Mouse (Mus musculus) right cerebral cortex, postnatal 14 days (tissue): ENCODE results near the gene Tenm2.
A peak's percentile ranks its signal among the peaks of the same experiment; 100 is the strongest.

Experiments
- DNase-seq: peaks from one replicate; pipeline ENCODE4 v3.0.0; 2022

Gene Tenm2

DNA sequence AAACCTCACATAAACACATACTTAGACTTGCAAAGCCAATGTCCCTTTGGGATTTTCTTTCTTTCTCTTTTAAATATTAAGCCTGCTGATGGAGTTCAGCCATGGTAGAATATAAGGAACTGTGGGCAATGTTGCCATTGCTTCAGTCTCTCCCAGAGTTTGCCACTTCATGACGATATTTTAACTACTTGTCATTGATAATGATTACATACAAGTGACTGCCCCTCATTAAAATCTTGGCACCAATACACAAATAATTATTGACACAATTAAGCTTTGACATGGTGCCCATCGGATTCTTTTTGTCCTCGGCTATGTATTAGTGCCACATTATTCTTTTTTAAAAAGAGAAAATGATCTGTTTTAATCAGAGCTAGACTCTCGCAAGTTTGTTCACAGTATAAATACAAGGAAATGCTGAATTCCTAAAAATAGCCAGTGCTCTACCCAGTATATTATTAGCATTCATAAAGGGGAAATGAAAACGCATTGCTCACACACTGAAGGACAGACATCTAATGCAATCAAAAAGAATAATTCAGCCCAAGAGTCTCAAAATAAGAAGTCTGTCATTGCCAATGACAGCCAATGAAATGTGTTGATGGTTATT is 158.7 kb downstream of the Tenm2 start:
- DNase-seq: no peak

DNA sequence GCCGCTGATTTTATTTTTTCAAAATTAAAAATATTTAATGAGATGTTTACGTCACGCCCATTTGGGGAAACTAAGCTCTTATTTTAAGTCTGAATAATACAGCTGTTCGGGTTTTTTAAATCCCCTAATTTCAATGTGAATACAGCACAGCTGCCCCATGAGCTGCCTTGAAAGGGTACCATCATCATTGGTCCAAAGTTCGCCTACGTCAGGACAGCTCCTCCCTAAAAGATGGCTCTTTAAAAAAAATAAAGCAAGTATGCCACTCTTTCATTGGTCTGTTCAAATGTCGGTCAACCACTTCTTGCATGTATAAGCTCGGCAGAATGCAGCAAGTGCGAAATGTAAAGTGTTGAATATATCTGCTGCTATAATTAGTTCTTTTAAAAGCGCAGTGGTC is 160.4 kb downstream of the Tenm2 start:
- DNase-seq: no peak

DNA sequence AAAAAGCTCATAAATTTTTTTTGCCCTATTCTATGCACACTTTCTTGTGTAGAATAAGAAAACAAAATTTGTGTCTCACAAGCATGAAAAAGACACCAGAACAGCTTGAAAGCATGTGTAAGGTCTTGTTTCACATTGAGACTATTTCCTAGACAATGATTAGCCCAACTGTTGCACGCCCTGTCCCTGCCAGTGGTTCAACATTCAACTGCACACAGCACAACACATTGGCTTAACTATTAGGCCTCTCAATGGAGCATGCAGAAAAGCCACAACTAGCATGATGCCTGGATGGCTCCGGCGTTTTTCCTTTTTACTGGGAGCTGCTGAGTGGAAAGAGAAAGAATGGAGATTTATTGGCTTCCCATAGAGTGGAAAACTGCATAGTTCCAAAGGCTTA is 170.3 kb downstream of the Tenm2 start:
- DNase-seq: no peak

DNA sequence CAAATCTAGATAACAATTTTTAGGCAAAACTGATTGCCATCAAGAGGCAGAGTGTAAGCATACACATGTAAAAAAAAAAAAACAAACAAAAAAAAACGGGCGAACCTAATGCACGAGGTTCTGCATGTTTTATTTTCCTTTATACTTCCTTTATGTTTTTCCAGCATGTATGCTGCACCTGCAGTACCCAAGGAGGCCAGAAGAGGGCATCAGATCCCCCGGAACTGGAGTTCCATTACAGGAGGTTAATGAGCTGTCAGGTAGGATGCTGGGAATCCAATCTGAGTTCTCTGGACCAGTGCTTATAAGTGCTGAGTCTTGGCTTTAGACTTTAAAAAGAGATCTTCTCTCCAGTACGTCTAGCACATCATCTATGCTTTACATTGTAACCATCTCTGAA is 189.1 kb downstream of the Tenm2 start:
- DNase-seq: peak; percentile 18

DNA sequence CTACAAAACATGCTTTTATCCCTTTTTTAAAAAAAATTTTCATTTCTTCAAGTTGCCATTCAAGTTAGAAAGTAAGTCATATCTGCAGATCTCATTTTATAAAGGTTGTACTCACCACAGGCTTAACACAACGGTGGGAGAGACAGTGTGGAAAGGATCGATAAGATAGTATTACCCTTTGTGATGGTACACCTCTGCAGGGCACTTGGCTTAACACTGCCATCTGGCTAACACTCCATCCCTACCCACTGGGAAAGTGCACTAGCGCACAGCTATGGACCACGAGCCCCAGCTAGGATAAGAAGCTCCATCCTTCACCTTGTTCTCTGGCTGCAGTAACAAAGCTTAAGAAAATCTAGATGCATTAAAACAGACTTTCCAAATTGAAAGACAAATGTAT is 194.5 kb downstream of the Tenm2 start:
- DNase-seq: no peak

DNA sequence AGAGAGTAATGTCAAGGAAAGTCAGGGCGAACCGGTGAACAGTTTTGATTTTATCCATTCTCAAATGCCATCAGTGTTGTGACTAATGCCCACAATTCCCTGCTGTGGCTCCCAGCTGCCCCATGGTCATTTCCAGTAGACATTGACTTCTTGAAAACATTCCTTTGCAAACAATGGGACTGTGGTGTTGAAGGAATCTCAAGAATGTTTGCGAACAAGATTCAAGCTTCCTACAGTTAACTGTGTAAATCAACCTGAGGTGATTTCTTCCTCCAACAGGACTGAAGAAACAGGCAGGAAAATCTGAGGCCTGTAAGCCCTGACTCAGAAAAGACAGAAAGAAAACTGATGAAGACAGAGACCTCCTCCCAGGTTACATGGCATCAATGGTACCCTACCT is 196.5 kb downstream of the Tenm2 start:
- DNase-seq: no peak

DNA sequence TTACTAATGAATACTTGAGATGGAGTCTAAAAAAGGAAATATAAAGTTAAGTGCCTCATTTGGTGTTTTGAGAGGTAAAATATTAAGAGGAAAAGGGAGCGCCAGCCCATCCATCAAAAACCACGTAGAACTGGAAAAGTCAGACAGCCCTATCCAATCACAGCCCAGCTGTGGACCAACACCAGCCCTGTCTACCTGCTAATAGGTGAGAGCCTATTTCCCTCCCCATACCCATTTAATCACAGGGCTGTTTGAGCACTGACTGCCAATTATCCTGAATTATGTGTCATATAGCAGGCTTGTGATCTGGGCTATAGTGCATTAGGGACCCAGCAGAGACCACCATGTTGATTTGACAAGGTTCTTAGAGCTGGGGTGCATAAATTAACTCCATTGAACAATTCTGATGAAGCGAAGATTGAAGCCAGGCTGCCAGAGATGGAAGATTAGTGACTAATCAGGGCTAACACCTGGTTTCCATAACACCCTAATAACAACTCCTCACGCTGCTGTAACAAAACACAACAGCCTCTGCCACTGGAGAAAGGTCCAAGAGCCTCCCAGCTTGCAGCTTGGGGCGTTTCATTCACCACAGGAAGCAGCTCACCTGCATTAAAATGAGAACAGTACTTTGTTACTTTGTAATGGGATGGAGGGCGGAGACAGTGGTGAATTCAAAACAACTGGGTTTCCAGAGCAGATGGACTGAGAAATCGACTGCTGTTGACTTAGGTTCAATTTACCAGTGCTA is 204.3 kb downstream of the Tenm2 start:
- DNase-seq: no peak

- DNase-seq: no peak
These were observed 223.9 kb downstream of the Tenm2 start for GRCm38 (mm10) chr11:37011900-37012299.

DNA sequence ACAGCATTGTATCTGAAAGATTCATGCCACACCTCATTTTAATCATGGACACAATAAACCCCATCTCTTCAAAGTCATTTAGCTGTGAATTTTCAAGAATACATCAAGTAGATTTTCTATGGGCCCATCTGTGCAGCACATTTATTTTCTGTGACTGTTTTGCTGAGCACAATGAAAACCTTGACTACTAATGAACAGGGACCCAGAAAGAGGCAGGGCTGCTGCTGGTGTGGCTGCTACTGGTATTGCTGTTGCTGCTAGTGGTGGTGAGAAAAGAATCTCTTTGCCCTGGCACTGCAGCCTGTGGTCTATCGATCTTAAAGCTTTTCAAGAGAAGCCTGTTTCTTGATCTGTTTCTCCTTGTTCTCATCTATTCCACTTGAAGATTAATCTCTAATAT is 226.5 kb downstream of the Tenm2 start:
- no peak for DNase-seq

DNA sequence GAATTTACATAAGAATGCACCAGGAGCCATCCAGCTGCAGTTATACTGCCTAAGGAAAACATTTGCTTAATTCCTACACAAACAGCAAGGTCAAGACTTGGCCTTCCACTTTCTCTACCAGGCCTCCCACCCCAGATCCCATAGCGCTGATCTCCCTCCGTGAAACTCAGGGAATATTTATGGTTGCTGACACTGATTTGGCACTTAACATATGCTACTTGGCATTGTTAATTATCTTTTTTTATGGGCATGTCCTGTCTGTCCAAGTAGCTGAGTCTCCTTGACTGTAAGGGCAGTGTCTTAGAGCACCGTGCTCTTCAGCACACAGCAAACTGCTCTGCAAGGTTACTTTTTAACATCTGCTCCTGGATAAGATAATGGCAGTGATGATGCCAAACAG is 238.1 kb downstream of the Tenm2 start:
- DNase-seq: no peak

DNA sequence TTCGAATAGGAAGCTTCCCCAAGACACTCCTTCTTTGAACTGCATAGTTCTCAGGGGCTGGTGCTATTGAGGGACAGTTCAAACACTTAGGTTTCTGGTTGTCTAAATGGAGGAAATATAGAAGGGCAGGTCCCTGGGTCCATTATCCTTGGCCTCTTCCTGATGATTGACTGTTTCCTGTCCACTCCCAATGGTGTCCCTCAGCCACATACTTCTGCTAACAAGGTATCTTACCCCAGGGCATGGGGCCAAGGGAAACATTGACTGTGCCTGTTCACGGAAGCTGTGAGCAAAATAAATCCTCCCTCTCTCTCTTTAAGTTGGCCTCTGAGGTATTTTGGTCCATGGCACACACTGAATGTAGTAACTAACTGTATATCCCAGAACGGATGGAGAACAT is 244.9 kb downstream of the Tenm2 start:
- DNase-seq: no peak

DNA sequence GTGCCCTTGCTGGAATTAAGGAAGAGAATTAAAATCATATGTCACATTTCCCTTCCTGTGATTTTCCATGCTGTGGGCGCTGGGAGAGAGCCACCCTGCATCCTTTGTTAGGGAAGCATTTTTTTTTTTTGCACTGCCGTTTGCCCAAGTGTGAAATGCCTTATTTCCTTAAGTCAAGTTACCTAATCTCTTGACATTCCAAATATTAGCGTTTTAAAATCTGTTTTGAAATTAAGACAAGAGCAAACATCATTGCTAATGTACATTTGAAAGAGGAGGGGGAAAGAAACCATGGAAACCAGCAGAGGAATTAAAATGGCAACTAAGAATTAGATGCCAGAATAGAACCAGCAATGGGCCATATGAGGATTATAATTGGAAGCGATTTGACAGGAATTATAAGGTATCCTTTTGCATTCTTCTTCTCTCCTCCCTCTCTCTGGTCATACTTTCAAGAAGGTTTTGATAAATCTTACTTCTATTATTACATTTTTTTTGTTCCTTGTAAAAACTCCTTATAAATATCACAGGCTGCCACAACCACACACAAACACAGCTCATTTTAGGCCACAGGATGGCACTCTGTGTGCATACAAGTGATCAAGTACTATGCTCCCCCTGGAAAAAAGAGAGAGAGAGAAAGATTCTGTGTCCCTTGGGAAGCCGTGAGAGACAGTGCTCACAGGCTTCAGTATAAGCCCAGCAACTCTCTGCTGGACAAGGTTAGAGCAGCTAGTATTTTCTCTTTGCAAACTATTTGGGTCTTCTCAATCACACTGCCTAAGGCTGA is 246.8 kb downstream of the Tenm2 start:
- peak; percentile 26 for DNase-seq

GRCm38 (mm10) chr11:36974142-36974541 is 261.6 kb downstream of the Tenm2 start:
- DNase-seq: no peak

DNA sequence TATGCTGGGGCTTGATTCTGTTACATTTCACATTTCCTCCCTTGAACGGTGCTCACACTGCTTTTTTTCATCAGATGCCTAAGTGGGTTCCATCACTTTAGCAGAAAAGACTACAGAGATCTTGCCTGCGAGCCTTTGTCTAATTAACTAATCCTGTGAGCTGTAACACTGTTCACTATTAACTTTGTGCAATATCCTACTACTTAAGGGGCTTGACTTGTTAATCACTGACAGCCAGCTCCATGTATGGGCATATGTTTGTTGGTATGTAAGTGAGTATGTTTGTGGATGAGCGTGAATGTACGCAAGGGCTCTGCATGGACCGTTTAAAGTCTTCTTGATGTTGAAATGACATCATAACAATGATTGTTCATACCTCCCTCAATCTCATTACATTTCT is 277.7 kb downstream of the Tenm2 start:
- DNase-seq: no peak

GRCm38 (mm10) chr11:36941429-36941828 is 294.3 kb downstream of the Tenm2 start:
- no peak for DNase-seq

DNA sequence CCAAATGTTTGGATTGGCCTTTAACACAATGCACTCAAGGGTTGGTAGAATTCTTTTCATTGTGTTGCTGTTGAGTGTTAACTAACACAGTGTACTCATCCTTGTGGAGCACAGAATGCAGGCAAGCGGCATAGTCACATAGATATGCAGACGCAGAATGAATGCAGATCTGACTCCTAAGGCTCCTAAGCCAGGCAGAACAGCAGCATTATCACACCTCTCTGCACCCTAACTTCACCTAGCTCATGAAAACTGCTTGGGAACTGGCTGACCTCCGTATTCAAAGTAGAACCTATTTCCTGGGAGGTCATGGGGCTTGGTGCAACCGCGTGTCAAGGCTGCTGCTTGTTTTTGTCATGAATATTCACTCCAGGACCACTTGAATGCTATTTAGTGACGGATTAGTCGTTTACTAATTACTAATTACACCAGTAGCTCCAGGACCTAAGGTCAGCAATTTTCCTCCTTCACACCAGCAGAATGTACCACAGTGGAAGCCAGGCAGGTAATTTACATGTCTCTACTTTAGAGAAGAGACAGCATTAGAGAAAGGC is 295.1 kb downstream of the Tenm2 start:
- DNase-seq: no peak

DNA sequence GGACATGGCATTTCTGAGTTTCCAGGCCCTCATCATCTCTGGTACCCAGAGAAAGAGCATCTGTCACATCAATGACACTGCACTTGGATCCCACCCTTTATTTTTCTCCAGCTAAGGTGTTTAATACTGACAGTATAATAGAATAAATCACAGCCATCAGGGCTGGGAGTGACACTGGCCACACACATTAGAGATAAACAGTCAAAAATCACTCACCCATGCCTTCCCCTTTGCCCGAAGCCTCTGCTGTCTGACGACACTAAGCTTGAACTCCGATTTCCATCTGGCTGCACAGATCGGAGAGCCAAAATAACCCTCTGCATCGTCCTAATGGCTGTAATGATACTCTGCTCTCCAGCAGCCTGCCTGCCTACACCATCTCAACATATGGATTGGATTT is 305.9 kb downstream of the Tenm2 start:
- DNase-seq: no peak

DNA sequence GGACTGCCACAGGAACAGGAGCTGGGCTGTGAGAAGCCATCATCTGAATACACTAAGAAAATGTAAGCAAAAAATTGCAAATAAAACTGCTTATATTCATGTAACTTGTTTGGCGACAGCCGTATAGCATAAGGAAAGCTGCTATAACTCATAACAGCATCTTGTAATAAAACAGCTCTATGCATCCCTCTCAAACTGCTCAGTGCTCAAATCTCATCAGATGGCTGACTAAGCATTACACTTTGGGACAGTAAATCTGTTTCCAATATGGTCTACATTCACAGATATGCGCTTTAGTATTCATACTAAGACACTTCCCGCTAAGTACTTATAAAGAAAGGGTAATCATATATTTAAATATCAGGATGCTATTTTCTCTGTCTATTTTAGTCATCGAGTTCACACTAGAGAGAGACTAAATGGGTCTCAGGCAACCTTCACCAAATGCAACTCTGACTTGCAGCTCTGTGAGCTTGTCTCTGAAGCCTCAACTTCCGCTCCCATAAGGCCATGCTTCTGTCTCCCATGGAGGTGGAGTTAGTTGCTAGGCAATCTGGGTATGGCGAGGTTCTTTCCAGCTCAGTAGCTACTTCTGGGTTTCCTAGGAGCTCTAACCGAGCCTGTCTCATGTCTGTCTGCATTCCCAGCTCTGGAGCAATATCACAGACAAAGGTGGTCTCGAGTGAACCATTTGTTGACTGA is 308.9 kb downstream of the Tenm2 start:
- DNase-seq: no peak

GRCm38 (mm10) chr11:36919301-36919700 is 316.5 kb downstream of the Tenm2 start:
- no peak for DNase-seq

DNA sequence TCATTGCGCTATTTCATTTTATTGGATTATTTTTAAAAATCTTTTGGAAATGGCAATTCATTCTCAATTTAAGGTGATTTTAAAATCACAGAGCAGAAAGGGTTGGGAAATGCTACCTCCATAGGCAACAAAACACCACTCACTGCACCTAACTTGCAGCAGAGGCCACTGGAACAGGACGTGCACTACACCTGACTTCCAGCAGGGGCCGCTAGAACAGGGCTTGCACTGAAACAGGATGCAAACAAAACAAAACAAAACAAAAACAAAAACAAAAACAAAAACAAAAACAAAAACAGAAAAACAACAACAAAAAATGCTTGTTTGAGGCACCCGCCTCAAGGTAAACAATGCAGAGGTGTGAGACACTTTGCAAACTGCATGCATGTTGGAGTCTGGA is 324.4 kb downstream of the Tenm2 start:
- no peak for DNase-seq

GRCm38 (mm10) chr11:36909036-36909435 is 326.7 kb downstream of the Tenm2 start:
- DNase-seq: no peak

DNA sequence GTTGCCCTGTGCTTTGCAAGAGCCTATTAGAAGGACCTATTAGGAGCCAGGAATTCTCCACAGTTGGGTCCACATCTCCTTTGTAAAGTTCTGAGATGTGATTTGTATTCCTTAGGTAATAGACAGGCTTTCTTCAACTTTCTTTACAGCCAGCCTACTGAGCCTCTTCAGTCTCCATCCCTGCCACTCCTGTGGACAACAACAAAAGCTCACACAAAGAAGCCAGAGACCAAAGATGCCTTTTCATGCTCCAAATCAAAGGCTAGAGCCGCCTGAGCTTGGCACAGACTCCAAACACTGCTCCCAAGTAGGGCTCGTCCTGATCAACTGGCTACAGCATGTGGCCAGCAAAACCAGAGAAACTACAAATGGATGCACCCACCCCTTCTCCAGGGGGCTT is 333.5 kb downstream of the Tenm2 start:
- DNase-seq: no peak

- no peak for DNase-seq
These were observed 342.7 kb downstream of the Tenm2 start for GRCm38 (mm10) chr11:36893061-36893460.
